Mouse (Mus musculus) midbrain, postnatal 0 days (tissue): ENCODE results near the gene Eif1. TPM values are rescaled to one million over a fixed set of nuclear protein-coding genes. Genes with fewer than 3 reads are reported as not detected.

ENCODE experiments used
- ATAC-seq: fragments of 200-750 bp; cut with Nextera tagmentation; 2 replicates; pipeline ENCODE4 v1.8.0; 2017; ENCODE audit warnings: moderate number of reproducible peaks, mild to moderate bottlenecking, moderate TSS enrichment, moderate library complexity; ENCODE audit not compliant: low FRiP score
- DNase-seq: peaks from one replicate; pipeline ENCODE4 v3.0.0-alpha.2; 2015; ENCODE audit warnings: low spot score
- H3K27ac ChIP-seq: fragments of 300-500 bp; sonication (generic); 2 replicates; pipeline ENCODE4 v1.5.1; 2014; ENCODE audit warnings: low read depth, mild to moderate bottlenecking, low read length, mixed read lengths
- H3K27me3 ChIP-seq: fragments of 300-500 bp; sonication (generic); 2 replicates; pipeline ENCODE4 v1.6.1; 2014; ENCODE audit warnings: low read length, control low read depth, mixed read lengths; ENCODE audit not compliant: insufficient read depth
- H3K36me3 ChIP-seq: fragments of 300-500 bp; sonication (generic); 2 replicates; pipeline ENCODE4 v1.6.1; 2014; ENCODE audit warnings: low read length, control low read depth, mixed read lengths; ENCODE audit not compliant: insufficient read depth
- H3K4me1 ChIP-seq: fragments of 300-500 bp; sonication (generic); 2 replicates; pipeline ENCODE4 v1.6.1; 2014; ENCODE audit warnings: mild to moderate bottlenecking, control low read depth, antibody characterized with exemption, low read length, mixed read lengths; ENCODE audit not compliant: insufficient read depth
- H3K4me2 ChIP-seq: fragments of 300-500 bp; sonication (generic); 2 replicates; pipeline ENCODE4 v1.6.1; 2014; ENCODE audit warnings: low read depth, mild to moderate bottlenecking, low read length, mixed read lengths; ENCODE audit not compliant: poor library complexity, severe bottlenecking
- H3K4me3 ChIP-seq: fragments of 300-500 bp; sonication (generic); 2 replicates; pipeline ENCODE4 v1.5.1; 2014; ENCODE audit warnings: low read depth, mild to moderate bottlenecking, low read length, moderate library complexity
- H3K9ac ChIP-seq: fragments of 300-500 bp; sonication (generic); replicated peaks from 2 replicates; pipeline ENCODE4 v1.6.1; 2014; ENCODE audit warnings: mild to moderate bottlenecking, low read length, moderate library complexity, mixed read lengths; ENCODE audit not compliant: poor library complexity, severe bottlenecking
- H3K9me3 ChIP-seq: fragments of 300-500 bp; sonication (generic); 2 replicates; pipeline ENCODE4 v1.6.1; 2016; ENCODE audit warnings: low read length, control low read depth
- CTCF ChIP-seq: IDR thresholded peaks from 2 replicates; pipeline ENCODE4 v1.5.1; 2016; ENCODE audit warnings: antibody characterized with exemption, mild to moderate bottlenecking
- WGBS: fragments of 180-500 bp; shearing (Covaris S2); extraction: QIAGEN DNeasy Blood & Tissue Kit; methylation state at CpG from one replicate; pipeline ENCODE4 v1.1.7; 2014; 5-methylcytosine and 5-hydroxymethylcytosine counted together
- polyA plus RNA-seq: library from polyadenylated mRNA; unstranded; fragments of >200 nt; fragmentation: Nextera tagmentation; extraction: Ambion mirVana; gene quantifications from 2 replicates; pipeline ENCODE4 v1.2.1, GENCODE M21; 2015
- total RNA-seq: library from RNA; depleted of rRNA; stranded (reverse); fragments of >200 nt; gene quantifications from 2 replicates; pipeline ENCODE4 v1.2.3, GENCODE M21; 2014; rRNA removed

Eif1 gene
- 84.7 and 117 TPM in 2 replicates for total RNA-seq
- polyA plus RNA-seq: 1,241 and 1,297 TPM in 2 replicates

GRCm38 (mm10) chr11:100319492-100320171 is at the start of gene Eif1:
TSS of gene Eif1 (plus strand) at chr11:100319885.
- no peaks in the 10 kb centered on the region for H3K27me3 ChIP-seq
- 0 out of 2 replicates have a peak, but pooled peaks cover 3% of the 10 kb centered on the region for H3K4me1 ChIP-seq
- no peaks in the 10 kb centered on the region for H3K9me3 ChIP-seq
- peak within 1 kb of the TSS; percentile 99 for H3K9ac ChIP-seq
- H3K27ac ChIP-seq: peak within 1 kb of the TSS; percentile 100
- H3K36me3 ChIP-seq: peaks cover 10% of the 10 kb centered on the region
- no peak for TF ChIP-seq CTCF
- H3K4me2 ChIP-seq: peak within 1 kb of the TSS; percentile 59
- peak within 1 kb of the TSS; percentile 72 for H3K4me3 ChIP-seq
- ATAC-seq (peak; percentile 93), DNase-seq (peak; percentile 100)
- under 1% methylated on average over 41 of the region's 58 CpGs for WGBS

DNA sequence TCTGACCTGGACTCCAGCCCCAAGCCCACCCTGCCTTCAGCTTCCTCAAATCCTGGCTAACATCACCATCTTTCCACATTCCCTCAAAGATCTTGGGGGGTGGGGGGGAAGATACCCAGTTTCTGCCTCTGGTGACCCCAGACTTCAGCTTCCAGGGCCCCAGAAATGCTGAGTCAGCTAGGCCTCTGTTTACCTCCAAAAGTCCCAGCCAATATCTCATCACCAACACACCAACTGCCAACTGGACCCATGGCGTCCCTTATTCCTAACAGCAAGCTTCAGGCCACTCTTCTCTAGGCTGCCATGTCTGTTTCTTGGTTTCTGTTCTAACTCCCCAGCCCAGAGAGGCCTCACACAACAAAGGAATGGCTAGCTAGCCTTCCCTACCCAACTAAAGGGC is 47.8 kb upstream of the Eif1 start:
- no peak for TF ChIP-seq CTCF
- H3K9me3 ChIP-seq: no peaks in the 10 kb centered on the region
- DNase-seq (no peak), ATAC-seq (no peak)
- H3K27me3 ChIP-seq: no peaks in the 10 kb centered on the region
- no peaks in the 10 kb centered on the region for H3K36me3 ChIP-seq
- no peak overlapping the region for H3K27ac ChIP-seq
- no peak overlapping the region for H3K4me2 ChIP-seq
- no peak overlapping the region for H3K4me3 ChIP-seq
- no peaks in the 10 kb centered on the region for H3K4me1 ChIP-seq
- H3K9ac ChIP-seq: no peak overlapping the region
- 94% methylated on average over 1 of the region's 1 CpGs for WGBS

GRCm38 (mm10) chr11:100274719-100275118 is 45.0 kb upstream of the Eif1 start:
- WGBS: 75% methylated on average over 7 of the region's 7 CpGs
- DNase-seq: no peak
- no peaks in the 10 kb centered on the region for H3K36me3 ChIP-seq

DNA sequence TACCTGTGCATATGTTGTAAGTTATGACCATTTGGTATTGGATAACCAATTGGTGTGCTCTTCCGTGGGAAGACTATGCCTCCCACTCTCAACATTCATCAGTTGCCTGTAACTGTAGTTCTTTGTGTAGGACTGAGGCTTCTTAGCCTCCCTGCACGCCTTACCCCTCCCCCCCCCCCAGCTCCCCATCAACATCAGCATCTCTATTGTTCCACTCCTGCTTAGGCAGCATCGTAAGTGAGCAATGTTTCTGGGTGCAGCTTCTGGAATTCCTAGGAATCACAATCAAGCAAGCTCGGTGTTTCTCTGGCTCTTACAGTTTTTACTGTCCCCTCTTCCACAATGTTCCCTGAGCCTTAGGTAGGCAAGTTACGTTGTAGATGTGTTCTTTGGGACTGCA is 44.2 kb upstream of the Eif1 start:
- no peak overlapping the region for H3K4me2 ChIP-seq
- ATAC-seq: no peak
- 53% methylated on average over 4 of the region's 5 CpGs for WGBS

More at GRCm38 (mm10) chr11:100274719-100275118, 45.0 kb upstream of the Eif1 start:
- no peaks in the 10 kb centered on the region for H3K4me1 ChIP-seq
- no peak overlapping the region for H3K27ac ChIP-seq
- no peaks in the 10 kb centered on the region for H3K27me3 ChIP-seq
- TF ChIP-seq CTCF: no peak
- no peak for ATAC-seq
- H3K4me3 ChIP-seq: no peak overlapping the region
- no peaks in the 10 kb centered on the region for H3K9me3 ChIP-seq
- H3K9ac ChIP-seq: no peak overlapping the region
- H3K4me2 ChIP-seq: no peak overlapping the region

DNA sequence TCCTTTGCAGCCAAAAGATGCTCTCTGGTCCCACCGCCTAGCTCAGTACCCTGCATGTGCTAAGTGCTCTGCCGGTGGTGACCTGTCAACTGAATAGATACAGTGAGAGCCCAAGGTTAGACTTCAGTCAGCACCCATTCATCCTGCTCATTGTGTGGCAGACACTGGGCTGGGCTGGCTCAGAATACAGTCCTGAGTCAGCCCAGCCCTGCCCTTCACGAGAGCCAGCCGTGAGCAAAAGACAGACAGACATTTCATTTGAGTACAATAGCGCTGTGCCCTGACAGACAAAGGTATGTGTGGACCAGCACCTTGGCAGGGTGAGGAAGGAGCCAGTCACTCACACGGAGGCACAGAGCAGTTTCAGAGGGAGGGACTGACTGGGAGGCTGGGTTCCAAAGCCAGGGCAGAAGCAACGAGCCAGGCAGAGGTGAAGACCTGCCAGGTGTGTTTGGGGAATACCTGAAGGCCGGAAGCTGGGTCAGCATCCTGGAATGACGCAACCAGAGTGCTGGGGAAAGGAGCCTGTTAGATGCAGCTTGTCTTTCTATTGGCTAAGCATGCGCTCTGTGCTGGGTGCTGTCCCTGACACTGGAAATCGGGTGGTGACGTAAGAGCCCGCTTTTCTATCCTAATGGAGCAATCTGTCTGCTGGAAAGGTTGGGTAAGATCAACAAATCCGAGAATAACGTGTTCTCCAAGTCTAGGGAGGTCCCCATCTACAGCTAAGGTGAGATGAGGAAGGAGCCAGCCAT is 41.8 kb upstream of the Eif1 start:
- H3K9ac ChIP-seq: no peak overlapping the region
- H3K9me3 ChIP-seq: no peaks in the 10 kb centered on the region
- no peaks in the 10 kb centered on the region for H3K36me3 ChIP-seq
- no peak overlapping the region for H3K27ac ChIP-seq
- no peak for TF ChIP-seq CTCF
- H3K4me3 ChIP-seq: no peak overlapping the region
- DNase-seq: no peak
- no peaks in the 10 kb centered on the region for H3K27me3 ChIP-seq
- no peaks in the 10 kb centered on the region for H3K4me1 ChIP-seq
- no peak overlapping the region for H3K4me2 ChIP-seq
- no peak for ATAC-seq
- WGBS: 76% methylated on average over 15 of the region's 15 CpGs

More for the DNA sequence above, 44.2 kb upstream of the Eif1 start:
- Histone ChIP-seq H3K36me3 (no peaks in the 10 kb centered on the region), H3K9ac (no peak overlapping the region), H3K27me3 (no peaks in the 10 kb centered on the region), H3K27ac (no peak overlapping the region), H3K4me3 (no peak overlapping the region), H3K9me3 (no peaks in the 10 kb centered on the region), H3K4me1 (no peaks in the 10 kb centered on the region)
- no peak for DNase-seq
- no peak for TF ChIP-seq CTCF

DNA sequence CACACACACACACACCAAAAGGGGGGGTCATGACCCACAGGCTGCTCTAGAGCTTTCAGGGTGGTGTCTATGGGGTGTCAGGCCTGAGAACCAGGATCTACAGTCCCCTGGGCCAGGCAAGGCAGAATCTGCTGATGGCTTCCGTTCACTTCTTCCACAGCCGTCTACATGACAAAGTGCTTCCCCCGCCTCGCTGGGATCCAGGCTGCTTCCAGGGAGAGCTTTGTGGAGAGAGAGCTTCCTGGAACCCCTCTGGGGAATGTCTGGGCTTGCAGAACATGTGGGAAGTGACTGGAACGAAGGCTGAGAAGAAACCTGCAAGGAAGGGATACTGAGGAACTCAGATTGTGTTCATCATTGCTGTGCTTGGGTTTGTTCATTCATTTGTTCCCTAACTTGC is 40.9 kb upstream of the Eif1 start:
- Histone ChIP-seq H3K9ac (no peak overlapping the region), H3K27ac (no peak overlapping the region), H3K9me3 (no peaks in the 10 kb centered on the region), H3K27me3 (no peaks in the 10 kb centered on the region), H3K36me3 (no peaks in the 10 kb centered on the region), H3K4me2 (no peak overlapping the region), H3K4me1 (no peaks in the 10 kb centered on the region), H3K4me3 (no peak overlapping the region)
- ATAC-seq (no peak), DNase-seq (no peak)
- WGBS: 61% methylated on average over 5 of the region's 5 CpGs
- no peak for TF ChIP-seq CTCF
